Mouse (Mus musculus) limb, embryonic 11.5 days (tissue): ENCODE results near the gene Adat3. TPM values are rescaled to one million over a fixed set of nuclear protein-coding genes. Genes with fewer than 3 reads are reported as not detected.

Source experiments
- ATAC-seq: fragments of 200-750 bp; cut with Nextera tagmentation; 2 replicates; pipeline ENCODE4 v1.8.0; 2017; ENCODE audit warnings: low read depth; ENCODE audit not compliant: insufficient number of reproducible peaks, low FRiP score, low TSS enrichment
- DNase-seq: peaks from one replicate; pipeline ENCODE4 v3.0.0-alpha.2; 2015; ENCODE audit warnings: low spot score
- H3K27ac ChIP-seq: fragments of 300-500 bp; sonication (generic); replicated peaks from 2 replicates; pipeline ENCODE4 v1.5.1; 2014; ENCODE audit warnings: low read depth, mild to moderate bottlenecking, low read length
- H3K27me3 ChIP-seq: fragments of 300-500 bp; sonication (generic); 2 replicates; pipeline ENCODE4 v1.6.1; 2014; ENCODE audit warnings: mild to moderate bottlenecking, low read length, mixed read lengths; ENCODE audit not compliant: control insufficient read depth, insufficient read depth
- H3K36me3 ChIP-seq: fragments of 300-500 bp; sonication (generic); 2 replicates; pipeline ENCODE4 v1.6.1; 2014; ENCODE audit warnings: mild to moderate bottlenecking, low read length, moderate library complexity, mixed read lengths; ENCODE audit not compliant: control insufficient read depth, insufficient read depth
- H3K4me1 ChIP-seq: fragments of 300-500 bp; sonication (generic); 2 replicates; pipeline ENCODE4 v1.6.1; 2014; ENCODE audit warnings: low read length, mixed read lengths; ENCODE audit not compliant: control insufficient read depth, insufficient read depth
- H3K4me2 ChIP-seq: fragments of 300-500 bp; sonication (generic); 2 replicates; pipeline ENCODE4 v1.6.1; 2014; ENCODE audit warnings: low read depth, mild to moderate bottlenecking, moderate library complexity; ENCODE audit not compliant: severe bottlenecking
- H3K4me3 ChIP-seq: fragments of 300-500 bp; sonication (generic); 2 replicates; pipeline ENCODE4 v1.5.1; 2014; ENCODE audit warnings: low read depth, low read length
- H3K9ac ChIP-seq: fragments of 300-500 bp; sonication (generic); 2 replicates; pipeline ENCODE4 v1.6.1; 2014; ENCODE audit warnings: mild to moderate bottlenecking, low read length
- H3K9me3 ChIP-seq: fragments of 300-500 bp; sonication (generic); 2 replicates; pipeline ENCODE4 v1.6.1; 2016; ENCODE audit warnings: low read length; ENCODE audit not compliant: control insufficient read depth
- WGBS: fragments of 180-500 bp; shearing (Covaris S2); extraction: QIAGEN DNeasy Blood & Tissue Kit; methylation state at CpG from one replicate; pipeline ENCODE4 v1.1.7; 2014; 5-methylcytosine and 5-hydroxymethylcytosine counted together
- polyA plus RNA-seq: library from polyadenylated mRNA; unstranded; fragments of >200 nt; fragmentation: Nextera tagmentation; extraction: Ambion mirVana; gene quantifications from 2 replicates; pipeline ENCODE4 v1.2.1, GENCODE M21; 2014

The Adat3 gene
- polyA plus RNA-seq, 1 experiment from 2014 or later = 9.8 TPM

GRCm38 (mm10) chr10:80620796-80621689 lies 18.4 kb downstream of the Adat3 start:
- no peaks in the 10 kb centered on the region for H3K9me3 ChIP-seq
- H3K36me3 ChIP-seq = no peaks in the 10 kb centered on the region; the same call in 1 of the 2 replicates
- ATAC-seq = no peak
- DNase-seq = no peak
- peaks cover 17% of the 10 kb centered on the region for H3K4me1 ChIP-seq
- peak overlapping the region; percentile 87 for H3K4me3 ChIP-seq
- H3K27ac ChIP-seq = peak overlapping the region; percentile 33; the same call in 1 of the 2 replicates
- H3K27me3 ChIP-seq = no peaks in the 10 kb centered on the region
- H3K9ac ChIP-seq = peak overlapping the region; percentile 48; the same call in 1 of the 2 replicates
- WGBS = 59% methylated on average over 16 of the region's 16 CpGs
- peak overlapping the region; percentile 69 for H3K4me2 ChIP-seq

- H3K4me2 ChIP-seq = peak overlapping the region; percentile 69
- peak overlapping the region; percentile 48; the same call in 1 of the 2 replicates for H3K9ac ChIP-seq
- WGBS = 6% methylated on average over 9 of the region's 9 CpGs
- H3K27ac ChIP-seq = peak overlapping the region; percentile 33; the same call in 1 of the 2 replicates
- no peaks in the 10 kb centered on the region for H3K36me3 ChIP-seq
- H3K27me3 ChIP-seq = no peaks in the 10 kb centered on the region
- H3K4me3 ChIP-seq = peak overlapping the region; percentile 87
- no peak for ATAC-seq
- DNase-seq = no peak
- peaks cover 17% of the 10 kb centered on the region for H3K4me1 ChIP-seq
- H3K9me3 ChIP-seq = no peaks in the 10 kb centered on the region
Measured at GRCm38 (mm10) chr10:80621690-80621939, 18.9 kb downstream of the Adat3 start.

- no peaks in the 10 kb centered on the region for H3K27me3 ChIP-seq
- peak overlapping the region; percentile 69 for H3K4me2 ChIP-seq
- under 1% methylated on average over 64 of the region's 64 CpGs for WGBS
- peaks cover 17% of the 10 kb centered on the region for H3K4me1 ChIP-seq
- no peaks in the 10 kb centered on the region for H3K9me3 ChIP-seq
- DNase-seq (peak; percentile 100), ATAC-seq (peak; percentile 95)
- H3K36me3 ChIP-seq = no peaks in the 10 kb centered on the region
- H3K27ac ChIP-seq = peak overlapping the region; percentile 53
- H3K9ac ChIP-seq = peak overlapping the region; percentile 80
- H3K4me3 ChIP-seq = peak overlapping the region; percentile 87
Measured at GRCm38 (mm10) chr10:80621940-80622660, 19.4 kb downstream of the Adat3 start.

GRCm38 (mm10) chr10:80622661-80623456 lies 20.2 kb downstream of the Adat3 start, which contains the start of gene Csnk1g2:
TSS of gene Csnk1g2 (plus strand) at chr10:80622838.
- H3K4me1 ChIP-seq = peaks cover 24% of the 10 kb centered on the region
- ATAC-seq (0 out of 2 replicates have a peak, but pooled peaks have one; percentile 10), DNase-seq (peak; percentile 63)
- H3K27ac ChIP-seq = peak within 1 kb of the TSS; percentile 87
- peak within 1 kb of the TSS; percentile 69 for H3K4me2 ChIP-seq
- peak within 1 kb of the TSS; percentile 87 for H3K4me3 ChIP-seq
- under 1% methylated on average over 85 of the region's 85 CpGs for WGBS
- H3K36me3 ChIP-seq = no peaks in the 10 kb centered on the region
- no peaks in the 10 kb centered on the region for H3K27me3 ChIP-seq
- peak within 1 kb of the TSS; percentile 80 for H3K9ac ChIP-seq
- no peaks in the 10 kb centered on the region for H3K9me3 ChIP-seq

DNA sequence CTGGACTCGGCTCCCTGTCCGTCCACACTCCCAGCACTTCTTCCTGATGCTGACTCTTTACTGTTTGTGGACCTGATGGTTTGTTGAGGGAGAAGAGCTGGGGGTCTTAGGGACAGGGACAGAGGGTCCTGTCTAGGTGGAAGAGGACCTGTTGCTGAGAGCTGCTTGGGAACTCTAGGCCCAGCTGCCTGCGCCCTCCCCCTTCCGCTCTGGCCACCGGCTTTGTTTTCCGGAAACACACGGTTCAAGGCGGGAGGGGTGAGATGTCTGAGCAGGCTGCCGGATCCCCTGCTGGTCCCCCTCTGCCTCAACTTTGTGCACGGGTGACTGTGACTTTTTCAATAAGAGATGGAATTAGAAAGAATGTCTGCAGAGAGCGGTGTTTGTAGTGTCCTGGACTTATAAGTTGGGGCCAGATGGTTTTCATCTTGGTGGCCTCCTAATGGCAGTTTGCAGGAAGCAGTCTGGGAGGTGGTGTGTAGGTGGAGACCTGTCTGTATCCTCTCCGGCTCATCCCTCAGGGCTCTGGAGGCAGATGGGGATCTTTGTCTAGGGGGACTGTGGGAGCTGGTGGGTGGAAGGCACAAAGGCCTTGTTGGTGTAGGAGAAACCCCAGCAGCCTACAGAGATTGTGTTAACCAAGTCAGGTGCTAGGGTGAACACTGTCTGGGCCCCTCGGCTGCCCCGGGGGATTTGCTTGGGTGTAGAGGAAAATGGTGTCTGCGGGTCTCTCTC lies 20.9 kb downstream of the Adat3 start:
- DNase-seq = peak; percentile 78
- Histone ChIP-seq H3K4me1 (peaks cover 24% of the 10 kb centered on the region), H3K36me3 (0 out of 2 replicates have a peak, but pooled peaks cover under 1% of the 10 kb centered on the region), H3K4me2 (peak overlapping the region; percentile 64), H3K27ac (peak overlapping the region; percentile 87), H3K9me3 (no peaks in the 10 kb centered on the region), H3K9ac (peak overlapping the region; percentile 80), H3K27me3 (no peaks in the 10 kb centered on the region), H3K4me3 (peak overlapping the region; percentile 87)
- WGBS = 12% methylated on average over 15 of the region's 15 CpGs
- no peak for ATAC-seq

DNA sequence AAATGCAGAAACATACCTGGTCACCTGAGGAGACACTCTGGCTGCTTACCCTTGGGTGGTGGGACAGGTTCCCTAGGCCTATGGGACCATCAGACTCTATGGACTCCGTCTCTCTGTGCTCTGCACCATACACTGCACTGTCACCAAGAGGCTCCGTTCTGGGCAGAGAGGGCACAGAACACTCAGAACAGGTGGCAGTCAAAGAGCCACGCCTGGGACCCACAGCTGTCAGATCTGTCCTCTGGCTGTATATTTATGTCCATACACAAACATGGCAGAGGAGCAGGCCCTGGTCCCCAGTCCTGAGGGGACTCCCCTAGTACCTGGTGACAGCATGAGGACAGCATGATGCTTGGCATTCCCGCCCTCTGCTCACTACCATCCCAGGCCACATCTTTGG lies 23.1 kb downstream of the Adat3 start:
- 0 out of 2 replicates have a peak, but pooled peaks cover 2% of the 10 kb centered on the region for H3K36me3 ChIP-seq
- 95% methylated on average over 4 of the region's 4 CpGs for WGBS
- no peak for DNase-seq
- no peak for ATAC-seq
- H3K4me1 ChIP-seq = peaks cover 23% of the 10 kb centered on the region
- no peak overlapping the region for H3K4me3 ChIP-seq
- H3K9me3 ChIP-seq = no peaks in the 10 kb centered on the region
- H3K9ac ChIP-seq = no peak overlapping the region
- no peak overlapping the region for H3K27ac ChIP-seq
- H3K27me3 ChIP-seq = no peaks in the 10 kb centered on the region
- H3K4me2 ChIP-seq = no peak overlapping the region

GRCm38 (mm10) chr10:80627685-80628084 lies 25.0 kb downstream of the Adat3 start:
- H3K9me3 ChIP-seq = no peaks in the 10 kb centered on the region
- H3K4me2 ChIP-seq = no peak overlapping the region
- 55% methylated on average over 2 of the region's 2 CpGs for WGBS
- no peaks in the 10 kb centered on the region for H3K27me3 ChIP-seq
- no peak overlapping the region for H3K4me3 ChIP-seq
- peaks cover 18% of the 10 kb centered on the region for H3K4me1 ChIP-seq
- no peak overlapping the region for H3K9ac ChIP-seq
- DNase-seq (no peak), ATAC-seq (no peak; the same call in 1 of the 2 replicates)
- H3K27ac ChIP-seq = no peak overlapping the region
- H3K36me3 ChIP-seq = peaks cover 5% of the 10 kb centered on the region; the same call in 1 of the 2 replicates
